Mouse (Mus musculus): Measurements from ENCODE around the gene Rab40b. TPM values are rescaled to one million over a fixed set of nuclear protein-coding genes. Genes with fewer than 3 reads are reported as not detected.

The Rab40b gene
- 6.4 and 6.6 TPM in 2 replicates for polyA plus RNA-seq (2016; fragmentation: Nextera tagmentation; extraction: Ambion mirVana)

GRCm38 (mm10) chr11:121387750-121388553, at the start of gene Rab40b:
Gene Rab40b, minus strand, starts transcription at chr11:121388251.
- H3K9me3 ChIP-seq, result no peaks in the 10 kb centered on the region
- 2% methylated on average over 61 of the region's 61 CpGs for WGBS
- peak; percentile 99 for ATAC-seq (ENCODE audit: low FRiP score, low read depth)
- H3K9ac ChIP-seq, result peak within 1 kb of the TSS; percentile 54
- peak within 1 kb of the TSS; percentile 94 for H3K4me2 ChIP-seq (replicated peaks)
- peaks cover 14% of the 10 kb centered on the region for H3K4me1 ChIP-seq
- H3K27ac ChIP-seq, result no peak within 1 kb of the TSS
- H3K27me3 ChIP-seq (replicated peaks), result no peaks in the 10 kb centered on the region
- no peaks in the 10 kb centered on the region for H3K36me3 ChIP-seq
- H3K4me3 ChIP-seq, result peak within 1 kb of the TSS; percentile 61

DNA sequence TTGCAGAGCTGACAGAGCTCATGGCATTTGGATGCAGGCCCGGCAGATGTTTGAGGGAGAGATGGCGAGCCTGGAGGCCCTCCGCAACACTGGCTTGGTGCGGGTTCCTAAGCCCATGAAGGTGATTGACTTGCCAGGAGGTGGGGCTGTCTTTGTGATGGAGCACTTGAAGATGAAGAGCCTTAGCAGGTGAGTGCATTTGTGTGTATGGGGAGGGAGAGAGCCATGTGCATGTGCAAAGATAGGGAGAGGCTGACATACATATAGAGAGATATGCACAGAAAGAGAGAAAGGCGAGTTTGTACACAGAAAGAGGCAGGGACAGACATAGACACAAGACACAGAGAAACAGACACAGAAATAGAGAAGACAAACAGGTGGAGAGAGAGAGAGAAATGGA, 49.2 kb upstream of the Rab40b start:
- no peak overlapping the region for H3K4me2 ChIP-seq (replicated peaks)
- H3K4me1 ChIP-seq, result peaks cover 14% of the 10 kb centered on the region
- ATAC-seq (ENCODE audit: low FRiP score, low read depth), result no peak
- H3K4me3 ChIP-seq, result no peak overlapping the region
- no peaks in the 10 kb centered on the region for H3K36me3 ChIP-seq
- no peaks in the 10 kb centered on the region for H3K9me3 ChIP-seq
- no peaks in the 10 kb centered on the region for H3K27me3 ChIP-seq (replicated peaks)
- 82% methylated on average over 5 of the region's 5 CpGs for WGBS
- no peak overlapping the region for H3K27ac ChIP-seq
- H3K9ac ChIP-seq, result no peak overlapping the region

DNA sequence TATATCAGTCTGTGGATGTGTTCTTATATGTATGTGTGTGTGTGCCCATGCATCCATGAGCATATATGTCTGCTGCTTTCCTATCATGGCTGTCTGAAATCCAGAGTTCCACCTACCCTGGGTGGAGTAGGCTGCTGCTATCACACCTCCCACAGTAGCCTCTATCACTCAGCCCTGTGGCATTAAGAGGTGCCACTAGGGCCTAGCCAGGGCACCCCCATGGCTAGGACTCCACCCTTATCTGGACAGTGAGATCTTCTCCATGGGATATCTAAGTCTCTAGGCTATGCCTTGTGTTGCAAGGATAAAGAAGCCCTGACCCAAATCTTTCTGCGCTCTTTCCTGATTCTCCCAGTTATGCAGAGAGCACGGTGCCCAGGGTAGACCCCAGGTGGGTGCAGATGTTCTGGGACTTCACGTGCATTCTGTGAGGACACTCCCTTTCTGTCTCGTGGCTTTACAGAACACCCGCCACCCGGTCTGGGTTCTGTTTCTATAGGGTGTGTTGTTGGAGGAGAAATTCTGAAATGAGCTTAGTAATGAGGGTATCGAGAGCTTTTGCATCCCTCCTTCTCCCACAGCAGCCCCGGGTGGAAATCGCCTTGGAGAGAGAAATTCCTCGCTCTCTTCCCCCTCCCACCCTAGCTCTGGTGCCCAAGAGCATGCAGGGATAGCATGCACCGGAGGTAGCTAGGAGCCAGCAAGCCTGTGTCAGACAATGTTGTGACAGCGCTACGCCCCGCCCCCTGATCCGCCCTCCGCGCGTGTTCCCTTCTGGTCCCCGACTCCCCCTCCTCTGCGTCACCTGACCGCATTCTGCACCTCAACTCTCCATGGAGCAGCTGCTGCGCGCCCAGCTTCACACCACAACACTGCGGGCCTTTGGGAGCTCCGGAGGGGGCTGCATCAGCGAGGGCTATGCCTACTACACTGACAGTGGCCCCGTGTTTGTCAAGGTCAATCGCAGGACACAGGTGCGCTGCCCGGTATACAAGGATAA, 46.4 kb upstream of the Rab40b start, which contains the start of gene Fn3k:
TSS of gene Fn3k (plus strand) at position 758 of the 1,000 bp plus-strand sequence.
- Histone ChIP-seq H3K27ac (no peak within 1 kb of the TSS), H3K9me3 (no peaks in the 10 kb centered on the region), H3K27me3 (replicated peaks) (no peaks in the 10 kb centered on the region), H3K4me3 (peak within 1 kb of the TSS; percentile 35), H3K36me3 (peaks cover 9% of the 10 kb centered on the region; the same call in 1 of the 2 replicates), H3K4me2 (replicated peaks) (peak within 1 kb of the TSS; percentile 78), H3K9ac (peak within 1 kb of the TSS; percentile 47), H3K4me1 (peaks cover 14% of the 10 kb centered on the region)
- peak; percentile 95 for ATAC-seq (ENCODE audit: low FRiP score, low read depth)
- 10% methylated on average over 30 of the region's 30 CpGs for WGBS

- Histone ChIP-seq H3K4me3 (no peak overlapping the region), H3K9me3 (no peaks in the 10 kb centered on the region), H3K9ac (no peak overlapping the region), H3K4me1 (peaks cover 14% of the 10 kb centered on the region), H3K4me2 (replicated peaks) (no peak overlapping the region), H3K36me3 (peaks cover 20% of the 10 kb centered on the region), H3K27ac (no peak overlapping the region), H3K27me3 (replicated peaks) (no peaks in the 10 kb centered on the region)
- no peak for ATAC-seq (ENCODE audit: low FRiP score, low read depth)
- WGBS, result 87% methylated on average over 4 of the region's 4 CpGs
Measured at GRCm38 (mm10) chr11:121433397-121433796, 45.3 kb upstream of the Rab40b start.

DNA sequence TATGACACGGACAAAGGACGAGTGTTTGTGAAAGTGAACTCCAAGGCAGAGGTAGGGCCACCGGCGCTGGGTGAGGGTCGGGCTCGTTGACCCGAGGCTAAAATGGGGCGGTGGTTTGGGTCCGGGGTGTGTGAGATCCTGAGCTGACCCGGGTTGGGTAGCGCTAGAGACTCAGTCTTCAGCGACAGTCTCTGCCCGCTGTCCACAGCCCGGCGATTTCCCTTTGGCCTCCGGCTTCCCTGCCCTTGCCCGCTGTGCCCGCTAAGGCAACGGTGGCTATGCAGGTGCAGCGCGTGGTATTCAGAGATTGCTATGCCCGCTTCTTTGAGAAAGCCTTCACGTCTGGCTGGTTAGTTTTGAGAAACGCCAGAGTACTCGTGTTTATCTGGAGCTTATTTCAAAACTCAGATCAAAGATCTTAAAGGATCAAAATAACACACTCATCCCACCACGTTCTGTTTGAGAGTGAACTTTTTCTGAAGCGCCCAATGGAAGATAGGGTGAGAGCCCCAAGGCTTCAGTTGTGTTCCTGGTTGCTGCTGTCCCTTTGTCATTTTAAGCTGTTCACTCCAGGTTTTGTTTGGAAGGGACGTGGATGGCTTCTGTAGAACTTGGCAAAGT, 33.6 kb upstream of the Rab40b start:
- peak; percentile 65 for ATAC-seq (ENCODE audit: low FRiP score, low read depth)
- Histone ChIP-seq H3K36me3 (no peaks in the 10 kb centered on the region), H3K9me3 (no peaks in the 10 kb centered on the region), H3K27me3 (replicated peaks) (no peaks in the 10 kb centered on the region), H3K9ac (peak overlapping the region; percentile 64), H3K4me1 (peaks cover 10% of the 10 kb centered on the region; the same call in 1 of the 2 replicates), H3K4me2 (replicated peaks) (peak overlapping the region; percentile 80), H3K27ac (no peak overlapping the region), H3K4me3 (peak overlapping the region; percentile 73)
- WGBS, result under 1% methylated on average over 28 of the region's 28 CpGs

DNA sequence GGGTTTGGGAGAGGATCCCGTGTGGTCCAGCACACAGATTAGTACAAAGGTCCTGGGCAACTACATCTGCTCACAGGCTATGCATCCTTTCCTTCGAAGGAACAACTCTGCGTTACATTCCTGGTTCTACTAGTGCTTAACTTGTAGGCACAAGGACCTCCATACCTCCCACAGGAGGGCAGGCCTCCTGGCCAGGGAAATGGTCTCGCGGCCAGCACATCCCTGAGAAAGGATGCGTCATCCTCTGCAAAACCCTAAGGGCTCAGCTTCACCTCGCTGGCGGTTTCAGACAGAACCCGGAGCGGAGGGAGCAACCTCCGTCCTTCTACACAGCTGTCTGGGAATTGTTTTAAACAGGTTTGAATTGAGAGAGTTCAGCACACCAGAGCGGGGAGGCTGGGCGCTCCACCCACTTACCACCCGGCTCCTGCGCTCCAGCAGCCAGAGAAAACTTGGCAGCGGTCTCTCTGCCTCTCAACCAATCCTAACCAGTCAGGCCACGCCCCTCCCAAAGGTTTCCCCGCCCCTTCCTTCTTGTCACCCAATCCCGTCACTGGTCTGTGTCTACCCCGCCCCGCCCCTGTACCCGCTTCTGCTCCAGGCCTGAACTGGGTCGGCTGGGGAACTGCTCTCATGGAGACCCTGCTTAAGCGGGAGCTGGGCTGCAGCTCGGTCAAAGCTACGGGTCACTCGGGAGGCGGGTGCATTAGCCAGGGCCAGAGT, 32.9 kb upstream of the Rab40b start, which contains the start of gene Fn3krp:
TSS of gene Fn3krp (plus strand) at position 572 of the 723 bp plus-strand sequence.
- WGBS, result 2% methylated on average over 28 of the region's 28 CpGs
- H3K27me3 ChIP-seq (replicated peaks), result no peaks in the 10 kb centered on the region
- peak within 1 kb of the TSS; percentile 73 for H3K4me3 ChIP-seq
- H3K9ac ChIP-seq, result peak within 1 kb of the TSS; percentile 64
- peak; percentile 100 for ATAC-seq (ENCODE audit: low FRiP score, low read depth)
- no peaks in the 10 kb centered on the region for H3K36me3 ChIP-seq
- peaks cover 10% of the 10 kb centered on the region; the same call in 1 of the 2 replicates for H3K4me1 ChIP-seq
- peak within 1 kb of the TSS; percentile 10; the same call in 1 of the 2 replicates for H3K27ac ChIP-seq
- peak within 1 kb of the TSS; percentile 80 for H3K4me2 ChIP-seq (replicated peaks)
- no peaks in the 10 kb centered on the region for H3K9me3 ChIP-seq

GRCm38 (mm10) chr11:121420379-121420778, 32.3 kb upstream of the Rab40b start:
- H3K9me3 ChIP-seq, result no peaks in the 10 kb centered on the region
- peaks cover 10% of the 10 kb centered on the region; the same call in 1 of the 2 replicates for H3K4me1 ChIP-seq
- WGBS, result 54% methylated on average over 5 of the region's 5 CpGs
- ATAC-seq (ENCODE audit: low FRiP score, low read depth), result no peak
- H3K36me3 ChIP-seq, result no peaks in the 10 kb centered on the region
- no peaks in the 10 kb centered on the region for H3K27me3 ChIP-seq (replicated peaks)
- H3K4me3 ChIP-seq, result no peak overlapping the region
- H3K9ac ChIP-seq, result no peak overlapping the region
- no peak overlapping the region for H3K27ac ChIP-seq
- peak overlapping the region; percentile 80 for H3K4me2 ChIP-seq (replicated peaks)

GRCm38 (mm10) chr11:121418932-121419331, 30.9 kb upstream of the Rab40b start:
- no peak overlapping the region for H3K9ac ChIP-seq
- 86% methylated on average over 2 of the region's 2 CpGs for WGBS

DNA sequence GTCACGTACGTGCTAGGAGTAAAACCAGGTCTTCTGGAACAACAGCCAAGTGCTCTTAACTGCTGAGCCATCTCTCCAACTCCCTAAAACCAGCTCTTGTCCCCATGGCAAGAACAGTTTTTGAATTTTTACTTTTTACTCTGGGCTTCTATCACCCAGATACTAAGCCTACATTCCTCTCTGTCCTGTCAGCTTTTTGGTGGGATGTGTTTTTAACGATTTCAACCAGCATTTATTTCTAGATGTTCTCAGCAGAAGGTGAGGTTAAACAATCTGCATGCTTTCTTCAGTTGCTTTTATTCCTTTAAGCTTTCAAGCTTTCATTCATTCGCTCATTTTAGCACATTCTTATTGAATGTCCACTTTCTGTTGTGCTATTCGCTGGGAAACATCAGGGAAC, 29.9 kb upstream of the Rab40b start:
- no peak overlapping the region for H3K9ac ChIP-seq
- H3K4me3 ChIP-seq, result no peak overlapping the region
- no peak overlapping the region for H3K27ac ChIP-seq
- H3K36me3 ChIP-seq, result no peaks in the 10 kb centered on the region
- no peaks in the 10 kb centered on the region for H3K27me3 ChIP-seq (replicated peaks)
- no peak overlapping the region for H3K4me2 ChIP-seq (replicated peaks)
- WGBS, result 86% methylated on average over 5 of the region's 5 CpGs
- H3K4me1 ChIP-seq, result peaks cover 10% of the 10 kb centered on the region; the same call in 1 of the 2 replicates
- no peak for ATAC-seq (ENCODE audit: low FRiP score, low read depth)
- H3K9me3 ChIP-seq, result no peaks in the 10 kb centered on the region

More at GRCm38 (mm10) chr11:121418932-121419331, 30.9 kb upstream of the Rab40b start:
- Histone ChIP-seq H3K9me3 (no peaks in the 10 kb centered on the region), H3K36me3 (no peaks in the 10 kb centered on the region), H3K4me1 (peaks cover 10% of the 10 kb centered on the region; the same call in 1 of the 2 replicates), H3K4me3 (no peak overlapping the region), H3K27ac (no peak overlapping the region), H3K27me3 (replicated peaks) (no peaks in the 10 kb centered on the region), H3K4me2 (replicated peaks) (no peak overlapping the region)
- no peak for ATAC-seq (ENCODE audit: low FRiP score, low read depth)

DNA sequence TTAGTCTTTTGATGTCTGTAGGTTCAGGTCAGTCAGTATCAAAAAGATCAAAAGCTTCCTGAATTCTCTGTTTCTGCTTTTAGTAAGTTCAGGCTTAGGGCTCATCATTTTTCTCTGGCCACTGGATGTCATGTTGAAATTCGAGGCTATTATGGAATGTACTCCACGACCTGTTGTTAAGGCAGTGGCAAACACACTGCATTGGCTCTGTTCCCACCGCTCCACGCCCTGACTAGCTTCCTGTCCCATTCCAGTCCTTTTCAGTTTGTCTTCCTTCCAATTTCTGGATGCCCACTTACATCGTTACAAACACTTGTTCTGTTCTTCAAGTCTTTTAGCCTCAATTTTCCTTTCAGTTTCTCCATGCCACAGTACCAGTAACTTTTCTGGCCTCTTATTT, 27.3 kb upstream of the Rab40b start:
- Histone ChIP-seq H3K9ac (no peak overlapping the region), H3K27ac (no peak overlapping the region), H3K4me2 (replicated peaks) (no peak overlapping the region), H3K36me3 (no peaks in the 10 kb centered on the region), H3K9me3 (no peaks in the 10 kb centered on the region), H3K4me3 (no peak overlapping the region), H3K27me3 (replicated peaks) (no peaks in the 10 kb centered on the region), H3K4me1 (no peaks in the 10 kb centered on the region)
- WGBS, result 81% methylated on average over 5 of the region's 5 CpGs
- ATAC-seq (ENCODE audit: low FRiP score, low read depth), result no peak

GRCm38 (mm10) chr11:121414762-121415161, 26.7 kb upstream of the Rab40b start:
- Histone ChIP-seq H3K4me3 (no peak overlapping the region), H3K27ac (no peak overlapping the region), H3K36me3 (no peaks in the 10 kb centered on the region), H3K27me3 (replicated peaks) (no peaks in the 10 kb centered on the region), H3K9me3 (no peaks in the 10 kb centered on the region), H3K4me1 (no peaks in the 10 kb centered on the region), H3K9ac (no peak overlapping the region), H3K4me2 (replicated peaks) (no peak overlapping the region)
- no peak for ATAC-seq (ENCODE audit: low FRiP score, low read depth)
- WGBS, result 87% methylated on average over 5 of the region's 5 CpGs
